Mouse (Mus musculus): ENCODE measurements at regions not wholly inside any gene's neighbourhood (a gene's known extent, or its start where the extent isn't known, plus 50 kb on each side); places are given as distances from the start of the nearest gene placed in this dataset.

DNA sequence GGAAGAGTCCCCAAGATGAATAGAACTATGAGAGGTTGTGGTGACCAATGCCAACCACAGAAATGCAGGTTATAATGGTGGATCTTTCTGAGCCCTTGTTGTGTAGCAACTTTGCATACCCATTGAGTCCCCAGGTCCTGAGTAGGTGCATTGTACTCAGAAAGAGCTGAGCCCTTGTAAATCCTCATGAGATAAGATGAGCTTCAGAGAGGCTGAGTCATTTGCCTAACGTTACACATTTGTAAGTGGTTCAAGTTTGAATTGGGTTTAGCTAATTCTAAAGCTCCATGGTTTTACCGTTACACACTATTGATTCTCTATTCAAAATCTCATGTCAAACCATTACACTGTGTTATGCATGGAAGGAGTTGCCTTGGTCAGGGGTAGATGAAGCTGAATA lies 1349.9 kb upstream of the A1bg start:
- TF ChIP-seq CTCF (IDR thresholded peaks at IDR 0.05; ENCODE audit: borderline replicate concordance, control insufficient read depth, extremely low read depth, insufficient read depth, low read length, poor library complexity) (no peak), POLR2A (IDR thresholded peaks at IDR 0.05; ENCODE audit: control insufficient read depth, extremely low read depth, insufficient read depth, low read length, poor library complexity) (no peak)
